In the genomic region with DNA sequence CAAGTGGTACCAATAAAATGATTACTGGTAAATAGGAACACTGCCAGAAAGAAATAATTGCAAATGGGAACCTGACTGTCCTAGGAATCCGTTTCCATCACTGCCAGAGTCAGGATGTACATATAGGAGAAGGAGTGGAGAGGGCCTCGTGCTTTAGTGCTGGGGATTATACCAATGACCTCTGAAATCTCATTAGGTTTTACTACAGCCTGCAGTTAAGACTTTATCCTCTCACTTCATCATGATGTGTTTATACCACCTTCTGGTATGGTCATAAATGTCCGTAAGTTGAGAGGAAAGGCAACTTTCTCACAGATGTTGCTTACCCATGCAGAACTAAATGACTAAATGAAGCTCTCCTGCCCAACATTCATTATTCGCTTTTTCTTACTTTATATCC, we compare ENCODE assay signal across 18 mouse cellular contexts.
"Had no signal": no experiment of that assay in that cellular context is flagged by ENCODE, and none has a peak within 500 bp of the region (broad histone marks: within the 10 kb centered on the region; RNA-seq: fewer than 3 reads in every experiment).

No protein-coding gene starts in this region.

- H3K9ac ChIP-seq: liver, embryonic 15.5 days; liver, postnatal 0 days; lung, embryonic 15.5 days; midbrain, embryonic 13.5 days; midbrain, embryonic 15.5 days had no signal

- H3K4me1 ChIP-seq: liver, embryonic 15.5 days; lung, embryonic 15.5 days; megakaryocyte, embryonic 14.5 days; midbrain, embryonic 13.5 days; midbrain, embryonic 15.5 days had no signal

- H3K9me3 ChIP-seq: liver, embryonic 15.5 days; lung, embryonic 15.5 days; midbrain, embryonic 13.5 days; midbrain, embryonic 15.5 days had no signal

- ATAC-seq: liver, postnatal 0 days; lung, postnatal 0 days; midbrain, embryonic 13.5 days; midbrain, embryonic 15.5 days had no signal

- H3K36me3 ChIP-seq: liver, embryonic 15.5 days; lung, embryonic 15.5 days; midbrain, embryonic 13.5 days had no signal

- DNase-seq: liver, postnatal 0 days; lung, adult 2 months; lung, postnatal 14 days; lung, postnatal 36 days; right cerebral cortex, postnatal 25 days; right cerebral cortex, postnatal 4 days; spleen, adult 18-20 months; thymus, adult 18-20 months; thymus, postnatal 14 days; thymus, postnatal 36 days had no signal

- H3K4me2 ChIP-seq: liver, embryonic 15.5 days; lung, embryonic 15.5 days; midbrain, embryonic 11.5 days; midbrain, embryonic 13.5 days; midbrain, embryonic 15.5 days had no signal

- H3K27ac ChIP-seq: liver, embryonic 15.5 days; lung, embryonic 15.5 days; macrophage; midbrain, embryonic 13.5 days; midbrain, embryonic 15.5 days had no signal

- H3K4me3 ChIP-seq: liver, embryonic 15.5 days; lung, embryonic 15.5 days; megakaryocyte, embryonic 14.5 days; midbrain, embryonic 13.5 days; midbrain, embryonic 15.5 days had no signal

- H3K27me3 ChIP-seq: liver, embryonic 15.5 days; lung, embryonic 15.5 days; megakaryocyte, embryonic 14.5 days; midbrain, embryonic 13.5 days; midbrain, embryonic 15.5 days had no signal
